Mouse (Mus musculus): ENCODE data around the gene Sh3d19.

Sh3d19 gene

GRCm38 (mm10) chr3:86135886-86136563 is 165.1 kb downstream of the Sh3d19 start:
- CTCF ChIA-PET: no interaction called here

GRCm38 (mm10) chr3:86136936-86137574 is 166.1 kb downstream of the Sh3d19 start:
- CTCF ChIA-PET: interaction anchor here (0.6 kb wide), 1 partner anchor 434 kb away, joined by 16 read pairs; no protein-coding TSS in a partner anchor

GRCm38 (mm10) chr3:86139660-86140059 is 168.8 kb downstream of the Sh3d19 start:
- CTCF ChIA-PET: no interaction called here

GRCm38 (mm10) chr3:86141366-86141765 is 170.5 kb downstream of the Sh3d19 start:
- CTCF ChIA-PET: interaction anchor here (0.7 kb wide), 1 partner anchor 1941 kb away, joined by 3 read pairs; no protein-coding TSS in a partner anchor

- CTCF ChIA-PET: no interaction called here
Measured at GRCm38 (mm10) chr3:86141886-86142262, 171.0 kb downstream of the Sh3d19 start.

GRCm38 (mm10) chr3:86142263-86142933 is 171.5 kb downstream of the Sh3d19 start, which contains the start of gene Rps3a1:
Gene Rps3a1, minus strand, starts transcription at chr3:86142702.
- CTCF ChIA-PET: no interaction called here

- CTCF ChIA-PET: no interaction called here
Measured at GRCm38 (mm10) chr3:86142934-86143317, 172.0 kb downstream of the Sh3d19 start.

GRCm38 (mm10) chr3:86143343-86143742 is 172.4 kb downstream of the Sh3d19 start:
- CTCF ChIA-PET: no interaction called here

GRCm38 (mm10) chr3:86149063-86149462 is 178.2 kb downstream of the Sh3d19 start:
- CTCF ChIA-PET: no interaction called here

GRCm38 (mm10) chr3:86149521-86149920 is 178.6 kb downstream of the Sh3d19 start:
- CTCF ChIA-PET: interaction anchor here (0.8 kb wide), 1 partner anchor 19 kb away, joined by 3 read pairs; no protein-coding TSS in a partner anchor

- CTCF ChIA-PET: no interaction called here
Measured at GRCm38 (mm10) chr3:86168841-86169425, 198.0 kb downstream of the Sh3d19 start.

GRCm38 (mm10) chr3:86179714-86180113 is 208.8 kb downstream of the Sh3d19 start:
- CTCF ChIA-PET: no interaction called here

All from spleen, embryonic (tissue).